Mouse (Mus musculus): ENCODE measurements around the gene Ptgds. TPM values are rescaled to one million over a fixed set of nuclear protein-coding genes. Genes with fewer than 3 reads are reported as not detected.

The Ptgds gene
- polyA plus RNA-seq, 1 experiment from 2014 or later = 1.1 TPM

GRCm38 (mm10) chr2:25457022-25457896 lies 12.6 kb downstream of the Ptgds start:
- Histone ChIP-seq H3K4me2 (replicated peaks) (no peak overlapping the region), H3K4me1 (peaks cover 24% of the 10 kb centered on the region), H3K36me3 (peaks cover 16% of the 10 kb centered on the region), H3K4me3 (no peak overlapping the region), H3K27ac (no peak overlapping the region), H3K9ac (no peak overlapping the region), H3K27me3 (replicated peaks) (no peaks in the 10 kb centered on the region), H3K9me3 (no peaks in the 10 kb centered on the region)
- 87% methylated on average over 9 of the region's 9 CpGs for WGBS
- ATAC-seq (ENCODE audit: low FRiP score, low read depth) = no peak

GRCm38 (mm10) chr2:25456205-25456953 lies 13.5 kb downstream of the Ptgds start, which contains the start of gene Clic3:
Clic3 (plus strand) TSS chr2:25456838.
- H3K9ac ChIP-seq = no peak within 1 kb of the TSS
- no peak within 1 kb of the TSS for H3K4me3 ChIP-seq
- H3K4me2 ChIP-seq (replicated peaks) = no peak within 1 kb of the TSS
- no peak within 1 kb of the TSS for H3K27ac ChIP-seq
- no peak for ATAC-seq (ENCODE audit: low FRiP score, low read depth)
- peaks cover 16% of the 10 kb centered on the region for H3K36me3 ChIP-seq
- 70% methylated on average over 14 of the region's 14 CpGs for WGBS
- peaks cover 23% of the 10 kb centered on the region for H3K4me1 ChIP-seq
- no peaks in the 10 kb centered on the region for H3K9me3 ChIP-seq
- no peaks in the 10 kb centered on the region for H3K27me3 ChIP-seq (replicated peaks)

GRCm38 (mm10) chr2:25452951-25453350 lies 16.9 kb downstream of the Ptgds start:
- H3K27me3 ChIP-seq (replicated peaks) = no peaks in the 10 kb centered on the region
- no peaks in the 10 kb centered on the region for H3K9me3 ChIP-seq
- H3K4me1 ChIP-seq = no peaks in the 10 kb centered on the region
- peaks cover under 1% of the 10 kb centered on the region; the same call in 1 of the 2 replicates for H3K36me3 ChIP-seq
- H3K4me2 ChIP-seq (replicated peaks) = no peak overlapping the region
- 28% methylated on average over 1 of the region's 1 CpGs for WGBS
- H3K27ac ChIP-seq = no peak overlapping the region
- ATAC-seq (ENCODE audit: low FRiP score, low read depth) = no peak
- no peak overlapping the region for H3K4me3 ChIP-seq
- no peak overlapping the region for H3K9ac ChIP-seq

- H3K27me3 ChIP-seq (replicated peaks) = no peaks in the 10 kb centered on the region
- no peak for ATAC-seq (ENCODE audit: low FRiP score, low read depth)
- WGBS = 88% methylated on average over 8 of the region's 8 CpGs
Measured at GRCm38 (mm10) chr2:25450853-25451647, 18.8 kb downstream of the Ptgds start.

GRCm38 (mm10) chr2:25442682-25443081 lies 27.2 kb downstream of the Ptgds start:
- Histone ChIP-seq H3K4me2 (replicated peaks) (no peak overlapping the region), H3K9me3 (no peaks in the 10 kb centered on the region), H3K9ac (no peak overlapping the region), H3K27ac (no peak overlapping the region), H3K4me3 (no peak overlapping the region), H3K36me3 (peaks cover 91% of the 10 kb centered on the region), H3K27me3 (replicated peaks) (no peaks in the 10 kb centered on the region), H3K4me1 (no peaks in the 10 kb centered on the region)
- 91% methylated on average over 14 of the region's 14 CpGs for WGBS
- no peak for ATAC-seq (ENCODE audit: low FRiP score, low read depth)

More at GRCm38 (mm10) chr2:25450853-25451647, 18.8 kb downstream of the Ptgds start:
- Histone ChIP-seq H3K36me3 (peaks cover 19% of the 10 kb centered on the region), H3K4me2 (replicated peaks) (no peak overlapping the region), H3K9ac (no peak overlapping the region), H3K4me1 (no peaks in the 10 kb centered on the region), H3K9me3 (no peaks in the 10 kb centered on the region), H3K27ac (no peak overlapping the region), H3K4me3 (no peak overlapping the region)

- Histone ChIP-seq H3K36me3 (peaks cover 91% of the 10 kb centered on the region), H3K4me2 (replicated peaks) (no peak overlapping the region), H3K27ac (no peak overlapping the region), H3K27me3 (replicated peaks) (no peaks in the 10 kb centered on the region), H3K9me3 (no peaks in the 10 kb centered on the region), H3K9ac (no peak overlapping the region), H3K4me3 (no peak overlapping the region), H3K4me1 (no peaks in the 10 kb centered on the region)
- WGBS = 91% methylated on average over 20 of the region's 20 CpGs
- no peak for ATAC-seq (ENCODE audit: low FRiP score, low read depth)
Measured at GRCm38 (mm10) chr2:25441067-25441466, 28.8 kb downstream of the Ptgds start.

GRCm38 (mm10) chr2:25436286-25436820 lies 33.5 kb downstream of the Ptgds start:
- 91% methylated on average over 10 of the region's 10 CpGs for WGBS
- H3K27me3 ChIP-seq (replicated peaks) = no peaks in the 10 kb centered on the region
- no peak overlapping the region for H3K9ac ChIP-seq
- H3K4me2 ChIP-seq (replicated peaks) = no peak overlapping the region
- H3K27ac ChIP-seq = no peak overlapping the region
- H3K4me3 ChIP-seq = no peak overlapping the region
- ATAC-seq (ENCODE audit: low FRiP score, low read depth) = no peak
- H3K36me3 ChIP-seq = peaks cover 69% of the 10 kb centered on the region
- no peaks in the 10 kb centered on the region for H3K9me3 ChIP-seq
- no peaks in the 10 kb centered on the region for H3K4me1 ChIP-seq

GRCm38 (mm10) chr2:25434292-25434691 lies 35.6 kb downstream of the Ptgds start:
- ATAC-seq (ENCODE audit: low FRiP score, low read depth) = no peak
- WGBS = 86% methylated on average over 8 of the region's 8 CpGs
- H3K27me3 ChIP-seq (replicated peaks) = peaks cover 5% of the 10 kb centered on the region; the same call in 1 of the 2 replicates
- no peak overlapping the region for H3K9ac ChIP-seq
- no peak overlapping the region for H3K4me2 ChIP-seq (replicated peaks)
- peaks cover 18% of the 10 kb centered on the region for H3K4me1 ChIP-seq
- no peak overlapping the region for H3K4me3 ChIP-seq
- no peaks in the 10 kb centered on the region for H3K9me3 ChIP-seq
- H3K36me3 ChIP-seq = peaks cover 57% of the 10 kb centered on the region
- no peak overlapping the region for H3K27ac ChIP-seq

GRCm38 (mm10) chr2:25433101-25433500 lies 36.7 kb downstream of the Ptgds start:
- no peak for ATAC-seq (ENCODE audit: low FRiP score, low read depth)
- H3K9me3 ChIP-seq = no peaks in the 10 kb centered on the region
- no peak overlapping the region for H3K27ac ChIP-seq
- H3K36me3 ChIP-seq = peaks cover 45% of the 10 kb centered on the region
- H3K4me3 ChIP-seq = no peak overlapping the region
- H3K27me3 ChIP-seq (replicated peaks) = peaks cover 5% of the 10 kb centered on the region; the same call in 1 of the 2 replicates
- WGBS = 92% methylated on average over 17 of the region's 17 CpGs
- no peak overlapping the region for H3K9ac ChIP-seq
- no peak overlapping the region for H3K4me2 ChIP-seq (replicated peaks)
- H3K4me1 ChIP-seq = peaks cover 22% of the 10 kb centered on the region

GRCm38 (mm10) chr2:25432326-25433098 lies 37.3 kb downstream of the Ptgds start:
- Histone ChIP-seq H3K36me3 (peaks cover 39% of the 10 kb centered on the region), H3K4me2 (replicated peaks) (no peak overlapping the region), H3K4me1 (peaks cover 22% of the 10 kb centered on the region), H3K9me3 (no peaks in the 10 kb centered on the region), H3K9ac (no peak overlapping the region), H3K27ac (no peak overlapping the region), H3K4me3 (no peak overlapping the region), H3K27me3 (replicated peaks) (peaks cover 5% of the 10 kb centered on the region; the same call in 1 of the 2 replicates)
- no peak for ATAC-seq (ENCODE audit: low FRiP score, low read depth)
- WGBS = 80% methylated on average over 11 of the region's 11 CpGs

GRCm38 (mm10) chr2:25431308-25431855 lies 38.5 kb downstream of the Ptgds start:
- WGBS = 52% methylated on average over 6 of the region's 6 CpGs
- Histone ChIP-seq H3K9ac (no peak overlapping the region), H3K4me2 (replicated peaks) (no peak overlapping the region; the same call in 1 of the 2 replicates), H3K27me3 (replicated peaks) (peaks cover 5% of the 10 kb centered on the region; the same call in 1 of the 2 replicates), H3K4me1 (peaks cover 22% of the 10 kb centered on the region), H3K27ac (no peak overlapping the region), H3K9me3 (no peaks in the 10 kb centered on the region), H3K4me3 (no peak overlapping the region), H3K36me3 (peaks cover 28% of the 10 kb centered on the region)
- ATAC-seq (ENCODE audit: low FRiP score, low read depth) = no peak

All from neural tube, embryonic 12.5 days (tissue).